Mouse (Mus musculus) lung, adult 2 months (tissue): Measurements from ENCODE around the gene Susd4.

Experiments used
- CTCF ChIP-seq: fragments of 200-500 bp; IDR thresholded peaks from 2 replicates; pipeline ENCODE4 v1.5.1; 2011; ENCODE audit warnings: mild to moderate bottlenecking, low read length, control low read depth; ENCODE audit not compliant: insufficient read depth
- POLR2A ChIP-seq: fragments of 200-500 bp; IDR thresholded peaks from 2 replicates; pipeline ENCODE4 v1.6.1; 2011; ENCODE audit warnings: low read depth, mild to moderate bottlenecking, control low read depth, low read length, borderline replicate concordance; ENCODE audit errors: extremely low read depth

- TF ChIP-seq CTCF (no peak), POLR2A (no peak)
Measured at GRCm38 (mm10) chr1:182897071-182897470, 133.4 kb downstream of the Susd4 start.
